Mouse (Mus musculus) thymus, adult 2 months (tissue): ENCODE measurements at regions not wholly inside any gene's neighbourhood (a gene's known extent, or its start where the extent isn't known, plus 50 kb on each side); places are given as distances from the start of the nearest gene placed in this dataset.

ENCODE experiments used
- DNase-seq: peaks from one replicate; pipeline ENCODE4 v3.0.0; 2021
- H3K27ac ChIP-seq: fragments of 200-500 bp; 2 replicates; pipeline ENCODE4 v1.5.1; 2012; ENCODE audit warnings: low read length, control low read depth; ENCODE audit not compliant: control insufficient read depth, insufficient read depth
- H3K27me3 ChIP-seq: fragments of 200-500 bp; 2 replicates; pipeline ENCODE4 v1.6.1; 2012; ENCODE audit warnings: mild to moderate bottlenecking, low read length, moderate library complexity, mixed read lengths; ENCODE audit not compliant: control insufficient read depth, insufficient read depth
- H3K36me3 ChIP-seq: fragments of 200-500 bp; 2 replicates; pipeline ENCODE4 v1.6.1; 2012; ENCODE audit warnings: mild to moderate bottlenecking, low read length, moderate library complexity; ENCODE audit not compliant: control insufficient read depth, insufficient read depth
- H3K4me1 ChIP-seq: fragments of 200-500 bp; replicated peaks from 2 replicates; pipeline ENCODE4 v1.6.1; 2012; ENCODE audit warnings: low read length; ENCODE audit not compliant: control insufficient read depth, insufficient read depth
- H3K4me3 ChIP-seq: fragments of 200-500 bp; 2 replicates; pipeline ENCODE4 v1.5.1; 2012; ENCODE audit warnings: mild to moderate bottlenecking, low read length, control low read depth, moderate library complexity; ENCODE audit not compliant: control insufficient read depth, insufficient read depth
- CTCF ChIP-seq: fragments of 200-500 bp; IDR thresholded peaks from 2 replicates; pipeline ENCODE4 v1.5.1; 2012; ENCODE audit warnings: mild to moderate bottlenecking, control low read depth, low read length, moderate library complexity, borderline replicate concordance; ENCODE audit not compliant: control insufficient read depth, poor library complexity, insufficient read depth; ENCODE audit errors: extremely low read depth
- POLR2A ChIP-seq: fragments of 200-500 bp; IDR thresholded peaks from 2 replicates; pipeline ENCODE4 v1.6.1; 2012; ENCODE audit warnings: mild to moderate bottlenecking, low read length, control low read depth, moderate library complexity; ENCODE audit not compliant: control insufficient read depth, poor library complexity, insufficient read depth; ENCODE audit errors: extremely low read depth
- WGBS: fragments of 180-500 bp; shearing (Covaris S2); methylation state at CpG from one replicate; pipeline ENCODE4 v1.1.7; 2018; 5-methylcytosine and 5-hydroxymethylcytosine counted together

- 93% methylated on average over 11 of the region's 11 CpGs for WGBS
- no peak for DNase-seq
- H3K27ac ChIP-seq: no peak overlapping the region
These were observed 142.6 kb downstream of the Fgf18 start for GRCm38 (mm10) chr11:33004603-33005002.

DNA sequence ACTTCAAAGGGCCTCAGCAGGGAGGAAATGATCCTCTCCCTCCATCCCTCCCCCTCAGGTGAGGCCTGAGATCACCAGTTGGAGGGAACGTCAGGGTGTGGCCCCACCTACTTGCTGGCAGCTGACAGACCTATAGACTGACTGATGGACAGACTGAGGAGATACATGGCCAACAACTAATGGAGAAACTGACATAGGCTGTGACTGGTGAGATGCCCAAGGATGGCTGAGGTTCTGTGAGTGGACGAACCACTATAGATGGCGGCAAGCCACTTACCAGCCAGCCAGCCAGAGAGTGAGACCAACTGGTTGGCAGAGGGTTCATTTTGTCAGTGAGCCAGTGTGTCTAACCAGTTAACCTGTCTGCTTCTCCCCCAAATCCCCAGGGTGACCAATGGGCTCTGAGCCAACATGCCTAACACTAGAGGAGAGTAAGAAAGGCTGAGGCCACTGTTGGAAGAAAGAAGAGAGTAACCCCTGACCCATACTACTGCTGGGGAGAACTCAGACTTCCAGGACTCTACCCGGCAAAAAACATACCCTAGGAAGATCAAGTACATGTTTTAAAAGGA lies 147.4 kb downstream of the Fgf18 start:
- no peak overlapping the region for H3K4me3 ChIP-seq
- H3K27ac ChIP-seq: no peak overlapping the region
- TF ChIP-seq CTCF (no peak), POLR2A (no peak)
- no peaks in the 10 kb centered on the region for H3K4me1 ChIP-seq
- no peaks in the 10 kb centered on the region for H3K36me3 ChIP-seq
- no peaks in the 10 kb centered on the region for H3K27me3 ChIP-seq
- DNase-seq: no peak
- WGBS: 90% methylated on average over 4 of the region's 4 CpGs

More at GRCm38 (mm10) chr11:33004603-33005002, 142.6 kb downstream of the Fgf18 start:
- no peaks in the 10 kb centered on the region for H3K27me3 ChIP-seq
- no peak overlapping the region for H3K4me3 ChIP-seq
- no peaks in the 10 kb centered on the region for H3K36me3 ChIP-seq
- no peaks in the 10 kb centered on the region for H3K4me1 ChIP-seq
- TF ChIP-seq POLR2A (no peak), CTCF (no peak)

DNA sequence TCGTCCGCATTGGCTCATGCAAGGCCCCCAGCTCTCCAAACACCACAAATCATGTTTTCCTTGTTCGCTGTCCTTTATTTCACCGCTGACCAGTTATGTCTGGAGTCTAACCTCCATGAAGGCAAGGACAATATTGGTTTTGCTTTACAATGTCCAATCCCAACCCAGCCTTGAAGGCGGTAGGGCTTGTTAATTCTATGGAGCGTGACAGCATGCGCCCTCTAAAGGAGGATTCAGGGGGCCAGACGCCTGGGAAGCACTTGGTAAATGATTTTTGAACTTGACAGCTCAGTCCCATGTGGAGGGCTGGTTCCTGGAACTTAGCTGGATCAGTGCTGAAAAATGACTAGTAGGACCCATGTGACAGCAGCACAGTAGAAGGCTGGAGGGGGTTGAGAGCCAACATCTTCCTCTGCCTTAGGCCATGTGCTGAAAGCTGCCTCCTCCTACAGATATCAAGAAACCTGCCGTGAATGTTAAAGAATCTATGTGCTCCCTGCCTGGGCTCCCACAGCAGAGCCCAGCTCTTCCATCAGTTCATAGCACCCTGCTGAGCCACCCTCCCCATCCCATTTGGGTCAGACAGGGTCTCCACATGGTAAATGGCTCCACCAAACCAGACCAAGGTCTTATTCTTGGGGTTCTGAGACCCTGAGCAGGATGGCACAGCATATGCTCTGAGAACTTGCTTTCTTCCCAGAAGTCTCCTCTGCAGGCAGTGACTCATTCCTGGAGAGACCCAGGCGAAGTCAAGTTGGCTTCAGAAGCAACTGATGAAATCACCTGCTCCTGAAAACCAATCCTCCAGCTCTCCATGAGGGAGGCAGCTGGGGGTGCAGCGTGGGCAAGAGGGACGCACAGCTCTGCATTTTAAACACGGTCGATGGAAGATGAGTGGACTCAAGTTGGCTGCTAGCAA lies 148.3 kb downstream of the Fgf18 start:
- H3K4me3 ChIP-seq: no peak overlapping the region
- 83% methylated on average over 14 of the region's 14 CpGs for WGBS
- H3K36me3 ChIP-seq: no peaks in the 10 kb centered on the region
- no peak overlapping the region for H3K27ac ChIP-seq
- no peaks in the 10 kb centered on the region for H3K4me1 ChIP-seq
- H3K27me3 ChIP-seq: no peaks in the 10 kb centered on the region
- no peak for DNase-seq
- TF ChIP-seq POLR2A: no peak
- TF ChIP-seq CTCF: no peak

DNA sequence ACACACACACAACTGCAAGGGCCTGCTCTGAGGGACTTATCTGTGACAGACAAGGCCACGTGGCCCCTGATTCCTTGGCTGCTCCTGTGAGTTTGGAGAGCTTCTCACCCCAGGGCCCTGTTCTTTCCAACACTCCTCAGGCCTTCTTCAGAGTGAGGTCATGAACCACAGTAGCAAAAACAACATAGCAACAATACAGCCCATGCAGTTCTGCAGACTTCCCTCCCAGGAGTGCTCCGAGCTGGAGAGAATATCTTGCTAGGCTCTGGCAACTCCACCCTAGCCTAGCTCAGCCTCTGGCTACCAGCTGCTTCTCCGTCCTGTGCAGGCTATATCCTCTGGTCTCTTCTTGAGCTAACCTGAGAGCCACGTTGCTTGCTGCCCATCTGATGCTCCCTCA lies 152.8 kb downstream of the Fgf18 start:
- H3K4me3 ChIP-seq: no peak overlapping the region
- H3K4me1 ChIP-seq: no peaks in the 10 kb centered on the region
- no peak for DNase-seq
- no peaks in the 10 kb centered on the region for H3K27me3 ChIP-seq
- no peaks in the 10 kb centered on the region for H3K36me3 ChIP-seq
- no peak overlapping the region for H3K27ac ChIP-seq
- 85% methylated on average over 4 of the region's 4 CpGs for WGBS
- TF ChIP-seq CTCF (no peak), POLR2A (no peak)

DNA sequence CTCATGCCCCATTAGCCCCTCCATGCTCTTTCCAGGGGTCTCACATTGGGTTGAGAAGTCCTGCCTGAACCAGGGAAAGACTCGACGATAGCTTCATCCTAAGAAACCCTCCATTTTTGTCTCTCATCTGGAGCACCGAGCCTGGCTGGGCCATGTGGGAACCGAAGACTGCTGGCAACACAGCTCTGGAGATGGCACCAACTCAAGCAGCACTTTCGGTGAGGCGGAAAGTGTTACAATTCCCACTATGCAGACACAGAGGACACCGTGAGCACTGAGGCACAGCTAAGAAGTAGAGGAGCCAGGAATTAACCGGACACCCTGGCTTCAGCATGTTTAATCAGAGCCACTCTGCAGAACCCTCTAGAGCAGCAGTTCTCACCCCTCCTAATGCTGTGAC lies 153.8 kb downstream of the Fgf18 start:
- Histone ChIP-seq H3K27me3 (no peaks in the 10 kb centered on the region), H3K36me3 (no peaks in the 10 kb centered on the region), H3K27ac (no peak overlapping the region), H3K4me3 (no peak overlapping the region), H3K4me1 (no peaks in the 10 kb centered on the region)
- no peak for DNase-seq
- TF ChIP-seq POLR2A (no peak), CTCF (no peak)
- 87% methylated on average over 8 of the region's 8 CpGs for WGBS

- TF ChIP-seq CTCF (no peak), POLR2A (no peak)
- DNase-seq: no peak
- no peak overlapping the region for H3K4me3 ChIP-seq
- no peaks in the 10 kb centered on the region for H3K4me1 ChIP-seq
- no peak overlapping the region for H3K27ac ChIP-seq
- no peaks in the 10 kb centered on the region for H3K36me3 ChIP-seq
- H3K27me3 ChIP-seq: no peaks in the 10 kb centered on the region
- whole genome bisulfite sequencing: 92% methylated on average over 5 of the region's 5 CpGs
These were observed 156.1 kb downstream of the Fgf18 start for GRCm38 (mm10) chr11:32991036-32991616.

- Histone ChIP-seq H3K27me3 (no peaks in the 10 kb centered on the region), H3K4me3 (no peak overlapping the region), H3K27ac (no peak overlapping the region), H3K4me1 (no peaks in the 10 kb centered on the region), H3K36me3 (no peaks in the 10 kb centered on the region)
- TF ChIP-seq POLR2A (no peak), CTCF (no peak)
- DNase-seq: no peak
- WGBS: 91% methylated on average over 12 of the region's 12 CpGs
These were observed 157.0 kb downstream of the Fgf18 start for GRCm38 (mm10) chr11:32990201-32990600.
